Mouse (Mus musculus): ENCODE data around the gene Nav2. TPM values are rescaled to one million over a fixed set of nuclear protein-coding genes. Genes with fewer than 3 reads are reported as not detected.

Gene Nav2
- polyA plus RNA-seq, 1 experiment, result 4.4 TPM

DNA sequence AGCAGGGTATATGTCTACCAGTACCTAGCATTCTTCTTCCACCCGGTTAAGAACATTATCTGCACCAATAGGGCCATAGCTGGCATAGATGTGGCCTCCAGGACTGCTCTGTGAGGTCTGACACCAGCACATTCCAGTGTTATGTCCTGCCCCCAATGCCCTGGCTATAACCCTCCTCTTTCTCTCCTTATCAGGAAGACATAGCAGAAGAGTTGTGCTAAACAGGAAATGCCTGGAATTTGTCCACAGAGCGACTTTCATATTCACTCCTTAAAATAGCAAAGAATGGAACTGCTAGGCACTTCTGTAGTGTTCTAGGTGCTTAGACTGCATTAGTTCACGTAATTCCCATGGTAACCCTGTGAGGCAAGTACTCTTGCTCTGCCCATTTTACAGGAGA, 16.7 kb downstream of the Nav2 start:
- 64% methylated on average over 3 of the region's 3 CpGs for WGBS
- DNase-seq (ENCODE audit: low read depth, low spot score), result no peak

DNA sequence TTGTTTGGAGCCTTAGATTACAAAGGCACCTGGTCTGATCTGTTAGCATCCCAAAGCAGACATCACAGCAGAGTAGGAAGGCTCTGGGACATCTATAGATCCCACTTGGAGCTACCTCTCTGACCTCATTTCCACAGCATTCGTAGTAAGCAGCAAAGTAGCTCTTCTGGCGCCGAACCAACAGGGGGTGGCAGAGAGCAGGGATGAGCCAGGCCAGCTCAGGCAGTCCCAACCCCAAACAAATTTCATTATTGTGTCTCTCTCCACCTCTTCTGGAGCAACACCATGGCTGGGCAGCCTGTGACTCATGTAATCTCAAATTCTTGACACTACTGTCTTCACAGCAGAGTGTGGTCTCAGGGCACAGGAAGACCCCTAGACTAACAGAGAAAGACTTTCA, 19.8 kb downstream of the Nav2 start:
- WGBS, result 14% methylated on average over 3 of the region's 3 CpGs
- no peak for DNase-seq (ENCODE audit: low read depth, low spot score)

DNA sequence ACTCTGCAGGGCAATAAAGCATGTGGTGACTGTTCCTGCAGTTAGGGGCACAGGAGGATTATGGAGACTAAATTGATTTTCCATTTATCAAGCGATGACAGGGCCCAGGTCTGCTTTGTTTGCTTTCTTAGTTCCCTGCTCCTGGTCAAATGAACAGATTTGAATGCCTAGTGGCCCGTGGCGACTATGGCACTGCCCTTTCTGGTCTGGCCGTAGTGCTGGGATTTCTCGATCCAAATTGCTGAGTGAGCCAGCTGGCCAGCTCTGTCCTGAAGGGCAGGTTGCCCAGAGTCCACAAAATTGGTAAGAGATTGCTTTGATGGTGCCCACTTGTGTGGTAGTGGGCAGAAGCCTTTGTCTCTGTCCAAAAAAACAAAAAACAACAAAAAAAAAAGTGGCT, 21.9 kb downstream of the Nav2 start:
- no peak for DNase-seq (ENCODE audit: low read depth, low spot score)
- 40% methylated on average over 5 of the region's 5 CpGs for WGBS

- 83% methylated on average over 2 of the region's 2 CpGs for WGBS
- DNase-seq (ENCODE audit: low read depth, low spot score), result no peak
Measured at GRCm38 (mm10) chr7:48932138-48932537, 23.6 kb downstream of the Nav2 start.

DNA sequence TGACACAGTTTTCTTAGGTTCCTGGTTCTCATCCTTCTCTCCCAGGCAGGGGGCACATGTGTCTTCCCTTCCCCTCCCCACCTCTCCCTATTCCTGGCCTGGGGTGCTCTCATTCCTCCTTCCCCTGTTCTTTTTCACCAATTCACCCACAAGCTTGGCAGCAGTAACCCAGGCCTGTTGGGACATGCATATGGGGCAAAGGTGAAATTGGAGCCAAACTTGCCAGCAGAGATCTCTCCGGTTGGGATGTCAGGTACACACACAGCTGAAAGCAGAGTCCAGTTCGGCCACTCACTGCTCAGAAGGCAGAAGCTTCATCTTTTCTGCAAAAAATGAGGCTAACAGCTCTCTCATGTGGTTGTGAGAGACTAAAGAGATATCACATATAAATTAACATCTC, 26.3 kb downstream of the Nav2 start:
- 73% methylated on average over 2 of the region's 2 CpGs for WGBS
- no peak for DNase-seq (ENCODE audit: low read depth, low spot score)

GRCm38 (mm10) chr7:48937562-48937961, 29.0 kb downstream of the Nav2 start:
- WGBS, result 77% methylated on average over 11 of the region's 11 CpGs
- DNase-seq (ENCODE audit: low read depth, low spot score), result no peak

DNA sequence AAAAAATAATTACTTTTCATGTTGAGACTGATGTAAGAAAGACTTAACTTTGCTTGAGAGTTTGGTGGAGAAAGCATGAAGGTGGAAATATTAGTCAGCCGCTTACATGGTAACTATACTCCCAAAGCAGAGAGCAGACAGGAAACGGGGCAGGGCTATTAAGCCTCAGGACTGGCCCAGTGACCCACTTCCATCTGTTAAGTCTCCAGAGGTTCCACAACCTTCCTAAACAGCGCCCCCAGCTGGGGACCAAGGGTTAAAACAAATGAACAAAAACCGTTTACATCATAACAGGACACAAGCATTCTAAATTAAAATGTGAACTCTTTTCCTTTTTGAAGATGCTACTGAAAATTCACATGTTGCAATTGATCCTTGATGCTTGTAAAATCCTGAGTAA, 29.7 kb downstream of the Nav2 start:
- no peak for DNase-seq (ENCODE audit: low read depth, low spot score)
- WGBS, result 23% methylated on average over 4 of the region's 4 CpGs

DNA sequence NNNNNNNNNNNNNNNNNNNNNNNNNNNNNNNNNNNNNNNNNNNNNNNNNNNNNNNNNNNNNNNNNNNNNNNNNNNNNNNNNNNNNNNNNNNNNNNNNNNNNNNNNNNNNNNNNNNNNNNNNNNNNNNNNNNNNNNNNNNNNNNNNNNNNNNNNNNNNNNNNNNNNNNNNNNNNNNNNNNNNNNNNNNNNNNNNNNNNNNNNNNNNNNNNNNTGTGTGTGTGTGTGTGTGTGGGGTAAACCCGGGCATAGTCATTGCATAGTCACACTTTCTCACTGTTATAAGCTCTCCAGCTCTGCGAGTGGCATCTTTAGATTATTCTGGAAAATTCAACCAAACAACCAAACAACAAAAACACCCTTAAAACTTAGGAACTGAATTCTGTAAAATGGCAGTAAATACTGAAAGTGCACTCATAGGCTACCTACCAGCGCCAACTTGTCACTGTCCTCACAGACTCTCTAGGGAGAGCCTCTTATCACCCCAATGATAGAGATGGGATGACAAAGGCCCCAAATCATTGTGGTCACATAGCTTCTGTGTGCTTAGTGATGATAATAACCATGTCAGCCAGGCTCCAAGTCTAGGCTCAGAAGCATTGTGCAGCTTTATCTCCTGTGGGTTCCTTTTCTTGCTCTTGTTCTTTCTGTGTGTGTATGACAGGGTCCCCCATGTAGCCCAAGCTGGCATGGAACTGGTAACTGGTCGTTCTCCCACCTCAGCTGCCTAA, 40.0 kb downstream of the Nav2 start:
- DNase-seq (ENCODE audit: low read depth, low spot score), result no peak
- 77% methylated on average over 4 of the region's 4 CpGs for WGBS

- no peak for DNase-seq (ENCODE audit: low read depth, low spot score)
- WGBS, result 46% methylated on average over 5 of the region's 5 CpGs
Measured at GRCm38 (mm10) chr7:48954501-48954900, 46.0 kb downstream of the Nav2 start.

DNA sequence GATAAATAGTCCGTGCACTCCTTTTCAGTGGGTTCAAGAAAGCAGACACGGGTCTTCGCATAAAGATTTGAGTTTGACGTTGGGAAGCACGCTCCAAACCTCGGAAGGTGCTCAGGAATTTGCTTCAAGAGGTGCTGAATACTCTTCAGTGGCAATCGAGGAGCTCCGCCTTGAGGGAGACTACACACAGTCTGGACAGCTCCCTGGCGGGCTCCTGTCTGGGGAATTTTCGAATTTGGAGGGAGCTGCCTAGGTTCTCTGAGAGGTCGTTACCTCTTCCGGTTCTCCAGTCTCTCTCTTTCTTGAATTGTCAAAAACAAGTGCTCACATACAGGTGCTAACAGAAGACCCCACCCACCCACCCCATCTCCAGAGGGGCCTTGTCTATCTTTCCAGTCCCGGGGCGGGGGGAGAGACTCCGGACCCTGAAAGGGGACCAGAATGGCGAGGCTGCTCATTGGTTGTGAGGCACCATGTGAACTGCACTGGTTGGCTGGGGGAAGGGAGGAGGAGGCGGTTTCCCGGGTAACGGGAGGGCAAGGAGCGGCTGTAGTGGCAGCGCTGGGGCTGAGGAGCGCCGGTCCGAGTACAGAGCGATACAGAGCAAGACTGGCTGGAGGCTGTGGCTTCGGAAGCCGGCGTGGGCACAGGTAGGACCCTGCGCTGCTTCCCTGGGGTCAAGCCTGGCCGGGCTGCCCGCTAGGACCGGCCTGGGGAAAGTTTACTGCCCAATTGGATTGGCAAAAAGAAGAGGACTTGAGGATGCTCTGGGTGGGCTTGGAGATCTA, 50.2 kb downstream of the Nav2 start:
- WGBS, result 4% methylated on average over 32 of the region's 32 CpGs
- DNase-seq (ENCODE audit: low read depth, low spot score), result no peak

DNA sequence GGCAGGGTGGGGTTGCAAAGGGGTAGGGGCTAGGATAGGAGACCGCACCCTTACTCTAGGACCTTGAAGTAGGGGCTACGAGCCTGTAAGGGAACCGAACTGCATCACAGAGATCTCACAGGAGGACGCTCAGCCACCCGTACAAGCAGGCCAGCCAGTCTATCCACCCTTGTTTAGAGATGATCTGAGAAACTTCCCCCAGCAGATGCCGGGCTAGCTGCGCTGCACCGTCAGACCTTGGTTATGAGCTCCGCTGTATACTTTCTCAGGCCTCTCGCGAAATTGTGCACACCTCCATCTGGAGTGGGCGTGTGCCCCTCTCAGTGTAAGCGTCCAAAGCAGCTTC, 50.8 kb downstream of the Nav2 start:
- WGBS, result 16% methylated on average over 13 of the region's 13 CpGs
- DNase-seq (ENCODE audit: low read depth, low spot score), result no peak

GRCm38 (mm10) chr7:48960152-48960551, 51.6 kb downstream of the Nav2 start:
- DNase-seq (ENCODE audit: low read depth, low spot score), result no peak
- 34% methylated on average over 10 of the region's 10 CpGs for WGBS

DNA sequence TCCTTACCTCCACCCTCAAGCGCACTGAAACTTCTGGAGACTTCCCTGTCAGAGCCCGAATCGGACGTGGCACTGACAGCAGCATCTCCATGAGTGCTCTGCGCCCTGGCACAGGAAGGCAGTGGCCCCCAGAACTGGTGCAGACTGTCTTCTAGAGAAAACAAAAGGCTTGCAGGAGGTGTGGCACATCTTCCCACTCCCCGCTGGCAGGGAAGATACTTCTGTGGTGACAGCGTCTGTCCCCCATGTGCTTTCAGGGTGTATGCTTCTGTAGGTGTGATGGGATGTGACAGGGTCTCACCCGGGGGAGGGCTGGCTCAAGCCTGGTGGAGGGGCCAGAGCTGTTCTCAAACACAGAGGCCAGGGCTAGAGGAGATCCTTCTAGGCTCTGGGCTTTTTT, 53.0 kb downstream of the Nav2 start:
- WGBS, result 57% methylated on average over 8 of the region's 8 CpGs
- no peak for DNase-seq (ENCODE audit: low read depth, low spot score)

DNA sequence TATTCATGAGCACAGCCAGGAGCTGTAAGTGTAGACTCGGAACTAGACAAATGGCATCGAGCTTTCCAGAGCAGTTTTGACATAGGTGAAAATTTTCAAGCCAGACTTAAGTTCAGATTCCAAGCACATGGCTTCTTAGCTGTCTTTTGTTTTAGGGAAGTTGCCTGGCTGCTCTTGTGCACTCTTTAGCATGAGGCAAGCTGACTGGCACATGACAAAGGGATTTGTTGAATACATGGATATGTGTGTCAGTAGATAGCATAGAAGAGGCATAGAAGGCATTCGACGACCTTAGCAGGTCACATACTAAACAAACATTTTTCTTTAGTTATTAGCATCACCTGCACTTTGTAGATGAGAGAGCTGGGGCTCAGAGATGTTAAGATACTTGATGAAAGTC, 53.4 kb downstream of the Nav2 start:
- WGBS, result 66% methylated on average over 4 of the region's 4 CpGs
- DNase-seq (ENCODE audit: low read depth, low spot score), result no peak

DNA sequence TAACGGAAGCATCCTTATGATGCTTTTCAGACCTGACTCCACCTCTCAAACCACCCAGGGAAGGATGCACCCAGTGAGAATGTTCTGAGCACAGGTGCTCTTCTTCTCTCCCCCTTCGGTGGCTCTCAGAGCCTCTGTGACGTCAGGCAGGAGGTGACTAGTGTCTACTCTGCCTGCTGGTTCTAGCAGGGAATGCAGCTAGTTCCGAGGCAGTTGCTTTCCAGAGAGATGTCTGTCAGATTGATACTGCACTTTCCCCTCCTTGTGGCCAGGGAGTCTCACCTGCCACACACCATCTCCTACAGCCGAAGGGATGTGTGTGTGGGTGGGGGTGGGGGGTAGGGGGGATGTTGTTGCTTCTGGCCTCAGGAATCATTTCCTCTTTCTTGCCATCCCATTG, 54.6 kb downstream of the Nav2 start:
- no peak for DNase-seq (ENCODE audit: low read depth, low spot score)
- 38% methylated on average over 5 of the region's 5 CpGs for WGBS

DNA sequence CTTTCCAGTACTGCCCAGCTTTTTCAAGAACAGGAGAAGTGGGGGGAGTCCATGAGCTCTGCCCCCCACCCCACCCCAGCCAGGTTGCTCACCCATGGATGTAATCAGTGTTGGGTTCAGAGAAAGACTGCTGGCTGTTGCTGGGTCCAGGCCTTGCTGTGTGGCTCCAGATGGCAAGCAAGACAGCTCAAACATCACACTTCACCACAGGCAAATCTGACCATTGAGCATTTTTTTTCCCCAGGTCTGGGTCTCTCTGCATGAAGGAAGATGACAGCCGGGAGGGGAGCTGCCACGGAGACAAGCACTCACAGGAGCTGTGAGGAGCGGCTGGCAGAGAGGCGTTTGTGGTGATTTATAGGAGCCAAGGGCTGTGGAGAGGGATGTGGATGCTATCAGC, 55.0 kb downstream of the Nav2 start:
- DNase-seq (ENCODE audit: low read depth, low spot score), result no peak
- WGBS, result 42% methylated on average over 4 of the region's 4 CpGs

DNA sequence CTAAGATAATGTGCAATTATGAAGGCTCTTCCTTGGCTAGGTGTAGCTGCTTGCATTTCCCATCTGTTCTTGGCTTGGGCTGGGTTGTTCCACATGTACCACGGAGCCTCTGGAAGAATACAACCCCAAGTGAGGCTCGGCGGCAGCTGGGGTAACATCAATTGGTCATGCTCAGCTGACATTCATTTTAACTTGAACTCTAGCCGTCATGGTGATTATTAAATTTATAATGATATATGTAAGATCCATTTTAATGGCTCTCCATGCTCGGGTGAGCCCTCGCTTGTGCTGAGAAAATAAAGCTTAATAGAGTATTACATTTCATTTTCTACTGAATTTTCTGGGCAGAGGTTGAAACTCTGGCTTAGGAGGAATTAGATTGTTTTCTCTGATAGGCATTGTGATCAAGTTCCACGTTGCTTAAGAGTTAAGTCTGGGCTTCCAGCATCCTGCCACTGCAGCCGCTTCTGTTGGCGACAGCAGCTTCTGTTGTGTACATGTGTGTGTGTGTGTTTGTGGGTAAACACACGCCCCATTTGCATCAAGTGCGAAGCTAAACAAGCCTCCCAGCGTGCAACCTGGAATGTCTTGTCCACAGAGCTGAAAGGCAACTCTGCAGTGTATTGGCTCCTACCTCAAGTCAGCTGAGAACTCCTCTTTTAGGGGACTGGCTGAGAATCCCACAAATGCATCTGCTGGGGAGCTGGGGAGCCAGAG, 57.4 kb downstream of the Nav2 start:
- no peak for DNase-seq (ENCODE audit: low read depth, low spot score)
- WGBS, result 55% methylated on average over 12 of the region's 12 CpGs

- WGBS, result 65% methylated on average over 7 of the region's 7 CpGs
Measured at GRCm38 (mm10) chr7:48981013-48981412, 72.5 kb downstream of the Nav2 start.

GRCm38 (mm10) chr7:48981814-48982213, 73.3 kb downstream of the Nav2 start:
- WGBS, result 69% methylated on average over 3 of the region's 3 CpGs
- DNase-seq (ENCODE audit: low read depth, low spot score), result no peak

More at GRCm38 (mm10) chr7:48981013-48981412, 72.5 kb downstream of the Nav2 start:
- DNase-seq (ENCODE audit: low read depth, low spot score), result no peak

DNA sequence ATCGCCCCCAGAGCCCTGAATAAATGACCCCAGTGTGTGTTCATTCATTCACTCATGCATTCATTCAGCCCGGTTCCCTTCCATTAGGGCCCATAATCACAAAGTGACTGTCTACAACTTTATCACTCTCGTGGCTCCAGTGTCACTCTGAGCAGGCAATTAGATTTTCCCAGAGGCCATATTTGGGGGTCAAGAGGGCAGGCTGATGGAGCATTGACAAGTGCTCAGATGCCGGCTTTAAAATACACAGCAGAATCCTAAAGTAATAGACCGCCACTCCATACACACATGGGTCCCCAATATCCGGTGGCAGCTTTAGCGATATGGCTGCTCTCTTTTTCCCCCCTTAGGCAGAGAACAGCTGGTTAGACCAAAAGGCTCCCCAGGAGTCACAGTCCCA, 74.1 kb downstream of the Nav2 start:
- 87% methylated on average over 7 of the region's 7 CpGs for WGBS
- no peak for DNase-seq (ENCODE audit: low read depth, low spot score)

Data from large intestine, adult 2 months (tissue).